Mouse (Mus musculus) spleen, postnatal 4 days (tissue): Measurements from ENCODE around the gene Bsdc1.
A peak's percentile ranks its signal among the peaks of the same experiment; 100 is the strongest.
"Not testable (repeated sequence)": the region's sequence is repeated elsewhere in the genome, so short reads cannot be mapped to it uniquely, and the experiment has no call there.

ENCODE experiments used
- DNase-seq, 2 experiments: peaks; one replicate each; pipeline ENCODE4 v3.0.0; 2022; ENCODE audit warnings: low spot score in 2 of 2

Bsdc1 gene

GRCm38 (mm10) chr4:129461183-129461960, at the start of gene Bsdc1:
TSS of gene Bsdc1 (plus strand) at chr4:129461581.
- peak; percentile 99 to 100 for DNase-seq

- no peak for DNase-seq
Observed at GRCm38 (mm10) chr4:129415892-129416291, 45.5 kb upstream of the Bsdc1 start.

DNA sequence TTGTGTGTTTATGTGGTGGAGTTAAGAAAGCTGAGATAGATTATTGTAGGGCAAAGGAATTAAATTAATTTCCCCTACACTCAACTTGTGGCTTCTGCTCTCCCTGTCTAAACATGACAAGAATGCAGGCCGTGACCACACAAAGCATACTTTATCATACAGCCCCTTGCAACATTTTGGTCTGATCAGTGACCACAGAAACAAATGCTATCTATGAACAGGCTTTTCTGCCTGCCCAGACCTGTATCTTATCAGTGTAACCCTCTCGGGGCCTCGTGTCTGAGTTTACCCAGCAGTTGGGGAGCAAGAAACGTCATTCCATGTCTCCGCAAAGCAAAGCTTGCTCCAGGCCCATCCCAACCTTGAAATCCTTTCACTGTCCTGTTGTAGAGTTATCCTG, 44.9 kb upstream of the Bsdc1 start:
- DNase-seq, result no peak

- no peak for DNase-seq
Observed at GRCm38 (mm10) chr4:129418321-129418720, 43.1 kb upstream of the Bsdc1 start.

GRCm38 (mm10) chr4:129440340-129441063, 20.9 kb upstream of the Bsdc1 start, which contains the start of gene Zbtb8b:
TSS of gene Zbtb8b (minus strand) at chr4:129440853.
- DNase-seq, result no peak

DNA sequence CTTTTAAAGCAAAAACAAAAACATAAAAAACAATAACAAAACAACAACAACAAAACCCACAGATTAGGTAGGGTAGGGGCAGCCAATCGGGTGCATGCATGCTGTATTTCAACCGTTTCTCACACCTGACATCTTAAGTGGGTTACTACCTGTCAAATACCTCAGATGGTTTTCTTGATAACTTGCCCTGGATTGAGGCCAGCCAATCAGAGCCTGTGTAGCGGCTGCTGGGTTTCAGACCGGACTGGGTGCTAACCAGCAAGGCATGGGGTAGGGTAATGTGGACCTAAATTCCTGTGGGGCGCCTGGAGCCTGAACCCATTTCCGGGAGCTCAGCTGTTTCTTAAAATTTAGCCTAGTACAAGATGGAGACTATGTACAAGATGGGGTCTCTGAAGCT, 20.2 kb upstream of the Bsdc1 start:
- DNase-seq, result no peak

DNA sequence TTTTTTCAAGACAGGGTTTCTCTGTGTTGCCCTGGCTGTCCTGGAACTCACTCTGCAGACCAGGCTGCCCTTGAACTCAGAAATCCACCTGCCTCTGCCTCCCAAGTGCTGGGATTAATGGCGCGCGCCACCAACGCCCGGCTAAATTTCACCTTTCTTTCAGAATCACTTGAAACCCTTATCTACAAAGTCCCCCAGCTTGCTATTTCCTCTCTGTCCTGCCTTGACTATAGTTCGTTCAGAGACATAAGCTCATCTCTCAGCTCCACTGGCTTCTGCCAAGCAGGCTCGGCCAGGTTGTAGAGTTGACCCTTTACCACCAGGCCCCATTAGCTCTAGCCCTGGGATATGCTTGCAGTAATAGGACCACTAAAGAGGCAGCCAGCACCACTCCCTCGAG, 14.0 kb upstream of the Bsdc1 start:
- DNase-seq, result no peak

GRCm38 (mm10) chr4:129447778-129448563, 13.4 kb upstream of the Bsdc1 start:
- DNase-seq, result no peak

- DNase-seq, result no peak
Observed at GRCm38 (mm10) chr4:129448713-129449112, 12.7 kb upstream of the Bsdc1 start.

- no peak for DNase-seq
Observed at GRCm38 (mm10) chr4:129450851-129451250, 10.5 kb upstream of the Bsdc1 start.

GRCm38 (mm10) chr4:129451471-129452169, 9.8 kb upstream of the Bsdc1 start:
- no peak for DNase-seq

- peak; percentile 60 to 75 for DNase-seq
Observed at GRCm38 (mm10) chr4:129455265-129455664, 6.1 kb upstream of the Bsdc1 start.

DNA sequence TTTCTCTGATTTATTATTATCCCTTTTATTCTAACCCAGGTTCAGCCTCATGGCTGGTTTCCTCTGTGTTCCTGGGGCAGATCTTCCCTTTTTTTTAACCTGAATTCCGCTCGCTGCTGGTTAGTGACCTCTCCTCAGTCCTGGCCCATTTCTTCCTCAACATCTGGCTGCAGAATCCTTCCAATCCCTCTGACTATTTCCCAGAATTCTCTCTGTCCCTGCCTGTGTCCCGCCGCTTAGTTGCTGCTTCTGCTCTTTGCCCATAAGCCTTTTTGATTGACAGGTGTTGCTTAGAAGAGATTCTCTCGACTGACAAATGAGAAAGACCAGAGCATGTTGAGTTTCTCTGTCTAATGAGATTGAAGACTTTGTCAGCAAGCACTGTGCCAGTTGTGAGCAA, 5.3 kb upstream of the Bsdc1 start:
- no peak for DNase-seq

GRCm38 (mm10) chr4:129457311-129457710, 4.1 kb upstream of the Bsdc1 start:
- not testable (repeated sequence) for DNase-seq

DNA sequence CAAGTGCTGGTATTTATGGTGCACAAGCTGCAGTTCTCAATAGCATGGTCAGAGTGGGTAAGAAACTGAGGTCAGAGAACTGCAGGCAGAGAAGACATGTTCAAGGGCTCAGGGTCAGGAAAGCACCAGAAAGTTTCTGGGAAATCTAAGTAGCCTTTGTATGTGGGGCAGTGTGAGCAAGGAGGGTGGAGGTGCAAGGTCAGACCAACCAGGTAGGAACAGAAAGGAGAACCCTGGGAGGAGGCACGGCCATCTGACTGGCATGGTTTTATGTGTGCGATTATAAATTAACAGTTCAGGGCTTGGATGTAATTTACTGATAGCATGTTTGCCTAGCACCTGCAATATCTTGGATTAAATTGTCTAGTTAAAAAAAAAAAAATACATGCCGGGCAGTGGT, 1.7 kb upstream of the Bsdc1 start:
- DNase-seq, result no peak

DNA sequence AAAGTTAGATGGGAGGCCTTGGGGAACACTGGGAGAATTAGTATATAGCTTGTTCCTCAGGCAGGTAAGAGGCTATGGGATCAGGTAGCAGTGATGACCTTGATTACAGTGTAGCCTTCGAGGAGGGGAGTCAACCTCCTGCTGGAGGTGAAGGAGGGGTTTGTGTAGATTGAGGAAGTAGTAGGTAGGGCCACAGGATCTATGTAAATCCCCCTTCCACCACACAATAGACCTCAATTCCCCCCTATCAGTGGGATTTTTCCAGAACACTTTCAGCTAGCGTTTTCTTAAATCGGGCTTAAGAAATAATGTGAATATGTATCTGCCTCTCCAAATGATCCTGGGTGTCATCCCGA, 576 bp upstream of the Bsdc1 start:
- DNase-seq, result no peak

GRCm38 (mm10) chr4:129462118-129462517, 737 bp downstream of the Bsdc1 start:
- no peak for DNase-seq

GRCm38 (mm10) chr4:129463097-129464059, 2.0 kb downstream of the Bsdc1 start:
- peak; percentile 71 to 73 for DNase-seq

DNA sequence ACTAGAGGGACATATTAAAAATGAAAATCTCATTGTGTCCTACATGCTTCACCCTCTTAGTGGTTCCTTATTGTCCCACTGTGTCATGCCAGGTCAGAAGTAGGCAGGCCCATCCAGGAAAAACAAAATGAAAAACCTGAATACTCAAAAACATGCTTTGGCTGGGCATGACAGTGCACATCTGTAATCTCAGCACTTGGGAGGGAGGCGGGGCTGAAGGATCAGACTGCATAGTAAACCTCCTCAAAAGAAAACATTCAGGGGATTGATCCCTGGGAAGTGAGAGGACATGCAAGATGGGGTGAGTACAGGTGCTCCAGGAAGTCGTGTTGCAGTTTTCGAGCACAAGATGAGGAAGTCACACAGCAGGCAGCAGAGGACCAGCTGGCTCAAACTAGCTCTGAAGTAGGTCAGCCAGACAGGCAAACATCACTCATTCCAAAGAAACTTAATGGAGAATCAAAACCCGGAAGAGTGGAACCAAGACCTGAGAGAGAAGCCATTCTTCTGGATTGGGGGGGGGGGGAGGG, 3.0 kb downstream of the Bsdc1 start:
- DNase-seq, result peak in 1 of 2 experiments; percentile 51

DNA sequence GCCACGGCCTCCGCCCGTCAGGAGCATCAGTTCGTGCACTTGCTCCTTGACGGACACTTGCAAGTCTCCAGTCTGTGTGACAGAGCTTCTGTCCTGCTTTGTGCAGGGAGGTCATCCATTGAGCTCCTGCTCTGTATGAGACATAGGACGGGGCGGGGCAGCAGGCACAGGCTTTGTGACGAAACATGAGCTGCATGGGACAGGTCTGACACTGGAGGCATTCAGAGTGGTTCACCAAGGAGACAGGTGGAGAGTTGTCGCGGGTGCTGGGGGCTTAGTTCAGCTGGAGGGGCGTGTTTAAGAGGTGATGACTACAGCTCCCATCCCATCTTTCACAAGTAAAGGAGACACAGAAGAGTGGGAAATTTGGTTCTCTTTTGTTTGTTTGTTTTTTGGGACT, 14.7 kb downstream of the Bsdc1 start:
- DNase-seq, result no peak
